Mouse (Mus musculus): ENCODE data around the gene Scrn3. TPM values are rescaled to one million over a fixed set of nuclear protein-coding genes. Genes with fewer than 3 reads are reported as not detected.
A peak's percentile ranks its signal among the peaks of the same experiment; 100 is the strongest.

Gene Scrn3
- polyA plus RNA-seq, 1 experiment from 2014 or later: 21.9 TPM

GRCm38 (mm10) chr2:73278131-73278854, 34.1 kb upstream of the Scrn3 start:
- peaks cover 31% of the 10 kb centered on the region for H3K4me1 ChIP-seq (ENCODE audit: insufficient read depth)
- H3K27ac ChIP-seq (ENCODE audit: low read depth): no peak overlapping the region
- peak overlapping the region; percentile 44 for H3K4me2 ChIP-seq (ENCODE audit: low read depth, low read length)
- TF ChIP-seq CTCF (IDR thresholded peaks at IDR 0.05; ENCODE audit: low read depth) (peak; percentile 95), EP300 (IDR thresholded peaks at IDR 0.05; ENCODE audit: low read depth) (no peak)
- peaks cover 85% of the 10 kb centered on the region for H3K27me3 ChIP-seq (ENCODE audit: insufficient read depth, low read length)
- no peaks in the 10 kb centered on the region for H3K36me3 ChIP-seq (replicated peaks; ENCODE audit: insufficient read depth, low read length)
- peak overlapping the region; percentile 27; the same call in 1 of the 2 replicates for H3K4me3 ChIP-seq (ENCODE audit: low read depth, low read length)
- WGBS (ENCODE audit: insufficient replicate concordance): 3% methylated on average over 20 of the region's 20 CpGs
- peak; percentile 80 for ATAC-seq
- DNase-seq: peak; percentile 91
- no peaks in the 10 kb centered on the region for H3K9me3 ChIP-seq (ENCODE audit: low read length)
- H3K9ac ChIP-seq (replicated peaks): no peak overlapping the region

GRCm38 (mm10) chr2:73278869-73279268, 33.5 kb upstream of the Scrn3 start:
- Histone ChIP-seq H3K9me3 (ENCODE audit: low read length) (no peaks in the 10 kb centered on the region), H3K27ac (ENCODE audit: low read depth) (no peak overlapping the region), H3K27me3 (ENCODE audit: insufficient read depth, low read length) (peaks cover 79% of the 10 kb centered on the region), H3K4me3 (ENCODE audit: low read depth, low read length) (peak overlapping the region; percentile 27; the same call in 1 of the 2 replicates), H3K9ac (replicated peaks) (no peak overlapping the region), H3K4me2 (ENCODE audit: low read depth, low read length) (peak overlapping the region; percentile 44), H3K4me1 (ENCODE audit: insufficient read depth) (peaks cover 25% of the 10 kb centered on the region), H3K36me3 (replicated peaks; ENCODE audit: insufficient read depth, low read length) (no peaks in the 10 kb centered on the region)
- WGBS (ENCODE audit: insufficient replicate concordance): 2% methylated on average over 17 of the region's 17 CpGs
- peak; percentile 46 for ATAC-seq
- TF ChIP-seq CTCF (IDR thresholded peaks at IDR 0.05; ENCODE audit: low read depth) (no peak), EP300 (IDR thresholded peaks at IDR 0.05; ENCODE audit: low read depth) (no peak)
- DNase-seq: no peak

GRCm38 (mm10) chr2:73279271-73280038, 32.9 kb upstream of the Scrn3 start:
- no peak overlapping the region for H3K27ac ChIP-seq (ENCODE audit: low read depth)
- H3K9ac ChIP-seq (replicated peaks): no peak overlapping the region
- H3K4me3 ChIP-seq (ENCODE audit: low read depth, low read length): peak overlapping the region; percentile 27; the same call in 1 of the 2 replicates
- H3K4me2 ChIP-seq (ENCODE audit: low read depth, low read length): peak overlapping the region; percentile 44
- no peaks in the 10 kb centered on the region for H3K36me3 ChIP-seq (replicated peaks; ENCODE audit: insufficient read depth, low read length)
- no peak for TF ChIP-seq CTCF (IDR thresholded peaks at IDR 0.05; ENCODE audit: low read depth)
- no peak for TF ChIP-seq EP300 (IDR thresholded peaks at IDR 0.05; ENCODE audit: low read depth)
- peaks cover 19% of the 10 kb centered on the region for H3K4me1 ChIP-seq (ENCODE audit: insufficient read depth)
- peaks cover 74% of the 10 kb centered on the region for H3K27me3 ChIP-seq (ENCODE audit: insufficient read depth, low read length)
- ATAC-seq (no peak), DNase-seq (no peak)
- WGBS (ENCODE audit: insufficient replicate concordance): 3% methylated on average over 29 of the region's 31 CpGs
- no peaks in the 10 kb centered on the region for H3K9me3 ChIP-seq (ENCODE audit: low read length)

GRCm38 (mm10) chr2:73280356-73281047, 31.9 kb upstream of the Scrn3 start:
- Histone ChIP-seq H3K9ac (replicated peaks) (no peak overlapping the region), H3K36me3 (replicated peaks; ENCODE audit: insufficient read depth, low read length) (peaks cover 4% of the 10 kb centered on the region; the same call in 1 of the 2 replicates), H3K27me3 (ENCODE audit: insufficient read depth, low read length) (peaks cover 68% of the 10 kb centered on the region), H3K9me3 (ENCODE audit: low read length) (no peaks in the 10 kb centered on the region), H3K4me2 (ENCODE audit: low read depth, low read length) (peak overlapping the region; percentile 49), H3K4me3 (ENCODE audit: low read depth, low read length) (peak overlapping the region; percentile 19), H3K4me1 (ENCODE audit: insufficient read depth) (peaks cover 18% of the 10 kb centered on the region), H3K27ac (ENCODE audit: low read depth) (no peak overlapping the region)
- no peak for TF ChIP-seq EP300 (IDR thresholded peaks at IDR 0.05; ENCODE audit: low read depth)
- no peak for TF ChIP-seq CTCF (IDR thresholded peaks at IDR 0.05; ENCODE audit: low read depth)
- peak; percentile 27 for DNase-seq
- no peak for ATAC-seq
- 3% methylated on average over 33 of the region's 33 CpGs for WGBS (ENCODE audit: insufficient replicate concordance)

GRCm38 (mm10) chr2:73281048-73281661, 31.2 kb upstream of the Scrn3 start:
- ATAC-seq (no peak), DNase-seq (no peak)
- Histone ChIP-seq H3K4me3 (ENCODE audit: low read depth, low read length) (peak overlapping the region; percentile 19), H3K27me3 (ENCODE audit: insufficient read depth, low read length) (peaks cover 61% of the 10 kb centered on the region), H3K4me1 (ENCODE audit: insufficient read depth) (peaks cover 18% of the 10 kb centered on the region), H3K36me3 (replicated peaks; ENCODE audit: insufficient read depth, low read length) (peaks cover 4% of the 10 kb centered on the region; the same call in 1 of the 2 replicates), H3K27ac (ENCODE audit: low read depth) (no peak overlapping the region), H3K4me2 (ENCODE audit: low read depth, low read length) (peak overlapping the region; percentile 49), H3K9ac (replicated peaks) (no peak overlapping the region), H3K9me3 (ENCODE audit: low read length) (no peaks in the 10 kb centered on the region)
- 14% methylated on average over 22 of the region's 22 CpGs for WGBS (ENCODE audit: insufficient replicate concordance)
- TF ChIP-seq EP300 (IDR thresholded peaks at IDR 0.05; ENCODE audit: low read depth) (no peak), CTCF (IDR thresholded peaks at IDR 0.05; ENCODE audit: low read depth) (no peak)

All from liver, postnatal 0 days (tissue).